Mouse (Mus musculus): Measurements from ENCODE around the gene Fabp1.

DNA sequence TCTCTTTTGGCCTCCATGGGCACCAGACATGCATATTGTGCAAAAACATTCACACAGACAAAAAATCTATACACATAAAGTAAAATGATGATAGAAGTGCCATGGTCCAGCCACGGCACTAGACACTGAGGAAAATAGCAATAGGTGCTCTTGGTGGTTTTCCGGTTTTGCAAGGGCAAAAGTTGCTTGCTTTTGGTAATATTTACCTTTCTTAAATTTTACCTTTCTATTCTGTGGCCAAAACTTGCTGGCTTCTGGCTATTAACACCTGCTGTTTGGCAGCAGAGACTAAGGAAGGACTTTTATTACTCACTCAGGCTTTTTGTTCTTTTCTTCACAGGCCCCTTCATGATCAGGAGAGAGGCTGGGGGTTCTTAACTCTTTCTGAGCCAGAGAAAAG lies 9.1 kb upstream of the Fabp1 start:
- TF ChIP-seq CTCF (IDR thresholded peaks at IDR 0.05) (no peak), POLR2A (IDR thresholded peaks at IDR 0.05; ENCODE audit: insufficient read depth, low read depth, low read length) (no peak), EP300 (IDR thresholded peaks at IDR 0.05; ENCODE audit: insufficient read depth, low read depth, low read length) (no peak)

Measured in heart, adult 2 months (tissue).